Mouse (Mus musculus): Measurements from ENCODE around the gene Otor.

The Otor gene

GRCm38 (mm10) chr2:143078198-143078851 is at the start of gene Otor:
Gene Otor, plus strand, starts transcription at chr2:143078473.
- no peak for DNase-seq (ENCODE audit: low read depth)

- DNase-seq (ENCODE audit: low read depth), result no peak
Observed at GRCm38 (mm10) chr2:143031283-143031682, 47.0 kb upstream of the Otor start.

DNA sequence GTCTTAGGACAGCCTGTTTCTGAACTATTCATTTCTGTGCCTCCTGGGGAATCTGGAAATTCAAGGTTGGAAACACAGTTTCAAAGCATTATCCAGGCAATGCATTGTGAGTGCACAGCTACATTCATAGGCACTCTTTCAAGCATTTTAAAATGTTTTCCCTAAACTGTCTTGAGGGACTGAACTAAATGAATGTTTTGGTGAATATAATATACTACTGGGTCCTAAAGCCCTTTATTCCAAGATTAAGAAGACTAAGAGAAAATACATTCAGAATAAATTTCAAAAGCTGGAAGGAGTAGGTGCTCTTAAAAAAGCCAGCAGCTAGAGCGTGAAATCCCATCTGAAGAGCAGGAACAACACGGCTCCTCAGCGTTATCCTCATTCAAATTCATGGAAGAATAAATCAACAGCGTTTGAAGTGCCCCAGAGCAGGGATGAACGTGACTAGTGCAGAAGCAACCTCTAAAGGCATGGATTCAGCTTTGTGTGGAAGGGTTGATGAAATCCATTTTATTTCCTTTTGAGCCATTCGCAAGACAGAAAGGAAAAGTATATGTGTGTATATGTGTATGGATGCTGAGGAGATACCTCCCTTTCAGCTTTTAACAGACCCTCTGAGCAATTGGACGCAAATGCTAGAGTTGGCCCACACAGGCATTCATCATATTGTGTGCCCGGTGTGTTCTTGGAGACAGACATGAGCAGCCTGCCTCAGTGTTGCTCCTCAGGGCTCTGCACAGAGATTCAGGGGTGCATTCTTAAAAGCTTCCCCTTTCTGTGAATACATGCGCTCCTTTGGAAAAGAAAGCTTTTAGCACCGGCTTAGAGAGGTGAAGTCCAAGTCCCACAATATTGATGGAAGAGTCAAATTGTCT is 45.7 kb upstream of the Otor start:
- DNase-seq (ENCODE audit: low read depth), result no peak

DNA sequence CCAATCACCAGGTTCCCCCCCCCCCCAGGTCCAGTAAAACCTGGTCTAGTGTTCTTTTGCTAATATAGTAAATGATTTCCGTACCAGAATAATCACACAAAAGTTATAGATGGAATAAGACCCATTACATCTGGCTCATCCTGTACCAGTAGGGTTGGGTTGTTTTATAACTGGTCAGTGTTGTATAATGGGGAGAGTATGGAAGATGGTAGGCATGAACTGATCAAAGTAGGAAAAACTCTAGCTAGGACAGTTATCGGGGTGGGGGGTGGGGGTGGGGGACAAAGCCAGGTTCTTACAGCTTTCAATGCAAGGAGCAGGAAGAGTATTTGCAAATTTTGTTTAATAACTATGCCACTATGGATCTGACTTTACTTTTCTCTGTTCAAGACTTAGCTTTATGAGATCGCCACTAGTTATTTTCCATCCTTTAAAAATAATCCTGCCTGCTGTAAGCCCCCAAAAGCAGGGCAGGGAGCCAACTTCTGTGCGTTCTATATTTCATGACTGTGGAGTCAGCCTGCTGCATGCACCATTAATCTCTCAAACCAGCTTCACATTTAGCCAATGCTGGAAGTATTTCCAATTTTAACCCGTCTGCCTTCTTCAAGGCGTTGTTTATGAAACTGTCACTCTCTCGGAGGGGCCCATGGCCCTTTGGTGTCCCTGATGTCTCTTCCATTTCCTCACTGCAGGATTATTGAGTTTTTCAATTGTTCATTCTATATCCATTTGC is 43.8 kb upstream of the Otor start:
- no peak for DNase-seq (ENCODE audit: low read depth)

GRCm38 (mm10) chr2:143035086-143035593 is 43.1 kb upstream of the Otor start:
- no peak for DNase-seq (ENCODE audit: low read depth)

DNA sequence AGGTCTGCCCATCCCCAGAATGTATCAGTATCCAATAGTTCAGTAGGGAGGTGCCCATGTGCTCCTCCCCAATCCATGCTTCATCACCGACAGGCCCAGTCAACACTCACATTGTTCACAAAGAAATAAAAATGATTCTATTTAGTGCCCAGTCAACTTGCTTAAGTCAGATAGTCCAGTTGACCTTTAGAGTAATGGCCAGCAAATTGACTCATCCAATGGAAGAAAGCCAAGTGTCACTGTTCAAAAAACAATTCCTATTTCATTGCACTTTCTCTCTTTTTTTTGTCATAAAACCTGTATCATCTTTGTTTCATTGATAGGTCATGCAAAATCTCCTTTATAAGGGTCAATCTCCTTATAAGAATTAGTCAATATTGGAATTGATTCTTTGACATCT is 36.7 kb upstream of the Otor start:
- DNase-seq (ENCODE audit: low read depth), result no peak

DNA sequence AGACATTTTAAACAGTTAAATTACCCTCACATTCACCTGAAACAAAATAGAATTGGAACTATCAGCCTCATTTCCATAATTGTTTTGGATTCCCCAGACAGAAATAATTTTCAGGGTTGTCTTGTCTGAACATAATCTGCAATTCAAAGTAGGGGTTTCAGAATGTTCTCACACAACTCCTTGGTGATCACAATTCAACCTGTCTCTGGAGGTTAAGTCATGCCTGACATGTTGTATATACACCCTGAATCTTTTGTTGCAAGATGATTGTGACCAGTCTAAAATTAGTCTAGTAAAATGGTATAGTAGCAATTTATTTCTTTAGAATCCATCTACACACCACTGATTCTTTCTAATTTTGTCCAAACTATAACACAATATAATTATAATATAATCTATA is 23.0 kb upstream of the Otor start:
- DNase-seq (ENCODE audit: low read depth), result no peak

DNA sequence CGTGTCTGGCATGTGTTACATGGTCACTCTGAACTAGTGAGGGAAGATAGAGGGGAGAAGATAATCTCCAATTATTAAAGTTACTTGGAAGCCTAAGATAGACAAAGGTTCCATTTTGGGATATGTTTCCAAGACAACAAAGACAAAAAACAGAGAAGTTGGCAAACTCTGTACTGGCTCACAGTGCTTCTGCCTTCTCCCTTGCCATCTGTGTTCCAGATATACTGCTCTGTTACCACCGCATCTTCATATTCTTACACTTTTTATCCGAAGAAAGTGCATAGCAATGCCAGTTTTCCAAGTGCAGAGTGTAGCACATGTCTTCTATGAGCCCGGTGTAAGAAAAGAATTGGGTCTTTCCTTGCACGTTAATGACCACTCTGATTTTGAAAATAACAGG is 21.5 kb upstream of the Otor start:
- DNase-seq (ENCODE audit: low read depth), result no peak

GRCm38 (mm10) chr2:143062432-143062811 is 15.9 kb upstream of the Otor start:
- DNase-seq (ENCODE audit: low read depth), result no peak

GRCm38 (mm10) chr2:143062812-143063792 is 15.2 kb upstream of the Otor start, which contains the start of gene Snrpb2:
Gene Snrpb2, plus strand, starts transcription at chr2:143063039.
- peak; percentile 68 for DNase-seq (ENCODE audit: low read depth)

GRCm38 (mm10) chr2:143065914-143066313 is 12.4 kb upstream of the Otor start:
- no peak for DNase-seq (ENCODE audit: low read depth)

GRCm38 (mm10) chr2:143081693-143082092 is 3.4 kb downstream of the Otor start:
- DNase-seq (ENCODE audit: low read depth), result no peak

DNA sequence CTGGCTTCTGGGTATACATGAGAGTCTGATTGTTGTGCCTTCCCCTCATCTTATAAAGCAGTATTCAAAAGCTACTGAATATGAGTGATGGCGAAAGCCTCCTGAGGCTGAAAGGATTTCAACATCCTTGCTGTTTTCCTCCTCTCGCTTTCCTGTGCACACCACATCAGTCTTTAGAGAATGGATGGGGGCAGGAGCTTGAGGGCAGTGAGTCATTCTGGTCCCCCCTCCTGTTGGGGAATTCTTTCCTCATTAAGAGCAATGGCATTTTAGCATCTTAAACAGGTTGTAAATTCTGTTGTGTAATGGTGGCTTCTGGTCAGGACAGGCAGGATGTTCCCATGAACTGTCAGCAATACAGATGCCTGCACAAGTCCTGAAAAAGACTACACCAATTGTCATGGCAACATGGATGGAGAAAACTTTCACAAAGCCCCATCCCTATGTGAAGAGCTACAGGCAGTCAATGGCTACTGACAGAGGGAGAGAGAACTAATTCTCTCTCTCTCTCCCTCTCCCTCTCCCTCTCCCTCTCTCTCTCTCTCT is 6.7 kb downstream of the Otor start:
- DNase-seq (ENCODE audit: low read depth), result no peak

- no peak for DNase-seq (ENCODE audit: low read depth)
Observed at GRCm38 (mm10) chr2:143089866-143090265, 11.6 kb downstream of the Otor start.

- peak; percentile 18 for DNase-seq (ENCODE audit: low read depth)
Observed at GRCm38 (mm10) chr2:143093726-143094125, 15.5 kb downstream of the Otor start.

GRCm38 (mm10) chr2:143094761-143095160 is 16.5 kb downstream of the Otor start:
- no peak for DNase-seq (ENCODE audit: low read depth)

- DNase-seq (ENCODE audit: low read depth), result no peak
Observed at GRCm38 (mm10) chr2:143097170-143097569, 18.9 kb downstream of the Otor start.

- DNase-seq (ENCODE audit: low read depth), result peak; percentile 12
Observed at GRCm38 (mm10) chr2:143113859-143114258, 35.6 kb downstream of the Otor start.

- no peak for DNase-seq (ENCODE audit: low read depth)
Observed at GRCm38 (mm10) chr2:143114716-143115115, 36.4 kb downstream of the Otor start.

DNA sequence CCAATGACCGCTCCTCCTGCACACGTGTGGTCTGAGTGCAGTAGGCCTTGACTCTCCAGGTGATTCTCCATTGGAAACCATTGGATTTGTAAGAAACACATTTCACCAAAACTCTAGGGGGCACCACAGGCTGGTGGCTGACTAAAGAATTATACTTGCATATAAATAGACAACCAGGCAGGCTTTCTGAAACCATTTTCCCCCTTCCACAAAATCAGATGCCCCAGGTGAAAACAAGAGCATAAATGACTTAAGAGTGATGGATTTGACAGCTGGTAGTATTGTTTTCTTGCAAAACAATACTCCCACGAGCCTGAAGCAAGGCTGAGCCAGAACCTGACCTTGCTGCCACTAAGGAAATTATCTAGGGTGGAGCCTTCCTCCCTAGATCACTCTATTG is 39.2 kb downstream of the Otor start:
- no peak for DNase-seq (ENCODE audit: low read depth)

- DNase-seq (ENCODE audit: low read depth), result no peak
Observed at GRCm38 (mm10) chr2:143118221-143118620, 39.9 kb downstream of the Otor start.

Data from c-Kit-positive CD71-negative TER-119-negative erythroid progenitor cells, embryonic 14.5 days (primary cell).